Mouse (Mus musculus): ENCODE data around the gene Kif21b. TPM values are rescaled to one million over a fixed set of nuclear protein-coding genes. Genes with fewer than 3 reads are reported as not detected.

Gene Kif21b
- polyA plus RNA-seq, 1 experiment = 21.0 TPM

DNA sequence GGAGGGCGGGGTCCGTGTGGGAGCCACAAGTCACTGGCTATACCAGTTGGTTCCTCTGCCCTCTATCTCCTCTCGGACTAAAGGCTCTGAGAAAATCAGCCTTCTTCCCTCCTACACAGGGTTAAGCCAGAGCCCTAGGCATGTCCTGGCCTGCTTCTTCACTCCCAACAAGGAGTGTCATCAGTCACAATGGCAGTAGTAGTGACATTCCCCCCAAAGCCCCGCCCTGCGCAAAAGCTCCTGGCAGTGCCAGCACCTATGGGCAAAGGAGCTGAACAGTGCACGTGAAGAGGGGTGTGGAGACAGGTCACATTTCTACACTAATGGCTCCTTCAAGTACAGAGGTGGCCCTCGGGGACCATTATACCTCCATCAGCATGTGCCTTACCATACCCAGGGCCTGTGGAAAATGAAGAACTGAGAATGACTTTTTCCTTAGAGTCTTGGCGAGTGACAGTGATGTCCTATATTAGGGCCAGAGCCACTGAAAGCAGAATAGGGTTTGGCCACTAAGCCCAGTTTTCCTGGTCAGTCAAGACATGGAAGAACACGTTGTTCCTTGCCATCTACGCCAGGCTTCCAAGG lies 92.7 kb downstream of the Kif21b start:
- no peak for TF ChIP-seq CTCF (IDR thresholded peaks at IDR 0.05; ENCODE audit: borderline replicate concordance, insufficient read depth, low read depth, low read length)
- no peak for TF ChIP-seq POLR2A (IDR thresholded peaks at IDR 0.05; ENCODE audit: borderline replicate concordance, insufficient read depth, low read length)
- no peak overlapping the region for H3K27ac ChIP-seq (ENCODE audit: insufficient read depth, low read length)
- H3K4me3 ChIP-seq (replicated peaks; ENCODE audit: insufficient read depth, low read depth, low read length) = no peak overlapping the region
- WGBS = 91% methylated on average over 10 of the region's 10 CpGs
- peaks cover 8% of the 10 kb centered on the region for H3K4me1 ChIP-seq (ENCODE audit: control insufficient read depth, insufficient read depth, low read length)
- DNase-seq = no peak
- H3K27me3 ChIP-seq (ENCODE audit: control insufficient read depth, insufficient read depth, low read length) = no peaks in the 10 kb centered on the region

DNA sequence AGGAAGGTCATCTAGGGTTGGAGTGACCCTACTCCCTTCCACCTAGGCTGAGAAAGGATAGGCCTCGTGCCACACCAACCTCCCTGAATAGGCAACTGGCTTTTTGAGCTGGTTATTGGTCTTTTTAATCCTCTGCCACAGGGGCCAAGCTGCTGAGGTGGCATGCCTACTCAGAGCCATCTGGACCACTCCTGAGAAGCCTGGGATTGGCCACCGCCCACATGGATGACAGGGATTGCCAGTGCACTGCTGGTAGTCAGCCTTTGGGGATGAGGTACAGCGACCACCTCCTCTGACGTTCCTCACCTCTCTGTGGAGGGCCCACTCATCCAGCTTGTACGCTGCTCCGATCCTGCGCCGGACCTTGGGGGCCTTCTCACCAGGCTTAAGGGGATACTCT lies 94.7 kb downstream of the Kif21b start:
- H3K4me1 ChIP-seq (ENCODE audit: control insufficient read depth, insufficient read depth, low read length) = peaks cover 8% of the 10 kb centered on the region
- TF ChIP-seq CTCF (IDR thresholded peaks at IDR 0.05; ENCODE audit: borderline replicate concordance, insufficient read depth, low read depth, low read length) (no peak), POLR2A (IDR thresholded peaks at IDR 0.05; ENCODE audit: borderline replicate concordance, insufficient read depth, low read length) (no peak)
- H3K27ac ChIP-seq (ENCODE audit: insufficient read depth, low read length) = no peak overlapping the region
- WGBS = 63% methylated on average over 8 of the region's 8 CpGs
- no peaks in the 10 kb centered on the region for H3K27me3 ChIP-seq (ENCODE audit: control insufficient read depth, insufficient read depth, low read length)
- no peak overlapping the region for H3K4me3 ChIP-seq (replicated peaks; ENCODE audit: insufficient read depth, low read depth, low read length)
- no peak for DNase-seq

DNA sequence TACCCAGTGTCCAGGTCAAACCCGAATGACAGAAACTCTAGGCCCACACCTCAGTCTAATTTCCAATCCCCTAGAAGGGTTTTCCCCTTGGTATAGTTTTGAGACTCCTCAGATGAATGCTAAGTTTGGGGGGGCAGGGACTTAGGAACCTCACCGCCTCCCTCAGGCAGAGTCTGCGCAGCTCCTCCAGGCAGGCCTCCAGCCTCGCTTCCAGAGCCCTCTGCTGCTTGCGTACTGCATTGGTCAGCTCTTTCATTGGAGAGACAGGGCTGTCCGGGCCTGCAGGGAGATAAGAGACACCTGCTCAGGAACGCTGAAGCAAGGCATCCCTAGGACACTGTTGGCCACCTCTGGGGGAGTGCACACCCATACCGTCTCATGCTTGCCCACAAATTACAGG lies 95.4 kb downstream of the Kif21b start:
- 98% methylated on average over 8 of the region's 8 CpGs for WGBS
- peaks cover 8% of the 10 kb centered on the region for H3K4me1 ChIP-seq (ENCODE audit: control insufficient read depth, insufficient read depth, low read length)
- H3K27me3 ChIP-seq (ENCODE audit: control insufficient read depth, insufficient read depth, low read length) = no peaks in the 10 kb centered on the region
- TF ChIP-seq CTCF (IDR thresholded peaks at IDR 0.05; ENCODE audit: borderline replicate concordance, insufficient read depth, low read depth, low read length) (no peak), POLR2A (IDR thresholded peaks at IDR 0.05; ENCODE audit: borderline replicate concordance, insufficient read depth, low read length) (no peak)
- no peak overlapping the region for H3K27ac ChIP-seq (ENCODE audit: insufficient read depth, low read length)
- DNase-seq = no peak
- H3K4me3 ChIP-seq (replicated peaks; ENCODE audit: insufficient read depth, low read depth, low read length) = no peak overlapping the region

Other genes starting within 250 kb of the Kif21b start
- 0.07 and 0.08 TPM in 2 replicates for gene Pkp1, start 212.2 kb upstream of the Kif21b start, polyA plus RNA-seq (2012; rRNA removed)
- 0.33 and 0.65 TPM in 2 replicates for gene Igfn1, start 125.0 kb upstream of the Kif21b start, polyA plus RNA-seq (2012; rRNA removed)
- 141 and 143 TPM in 2 replicates for gene Tmem9, start 123.2 kb upstream of the Kif21b start, polyA plus RNA-seq (2012; rRNA removed)
- gene Ascl5, start 80.6 kb upstream of the Kif21b start, polyA plus RNA-seq (2012; rRNA removed) = not detected in 2 replicates
- 1.2 and 1.3 TPM in 2 replicates for gene Cacna1s, start 78.6 kb upstream of the Kif21b start, polyA plus RNA-seq (2012; rRNA removed)
- 0.63 and 1.0 TPM in 2 replicates for gene Mroh3, start 81.4 kb downstream of the Kif21b start, polyA plus RNA-seq (2012; rRNA removed)
- gene Inava, start 102.9 kb downstream of the Kif21b start, polyA plus RNA-seq (2012; rRNA removed) = 1.4 and 1.8 TPM in 2 replicates
- 7.0 and 7.7 TPM in 2 replicates for gene Gpr25, start 129.5 kb downstream of the Kif21b start, polyA plus RNA-seq (2012; rRNA removed)
- gene Camsap2, start 214.7 kb downstream of the Kif21b start, polyA plus RNA-seq (2012; rRNA removed) = 51.1 and 51.2 TPM in 2 replicates